Comparison of ENCODE assay signal across 9 mouse cellular contexts in genomic region chr2:152939846-152940245, GRCm38 (mm10). TPM values are rescaled to one million over a fixed set of nuclear protein-coding genes. Genes with fewer than 3 reads are reported as not detected.
A peak's percentile ranks its signal among the peaks of the same experiment; 100 is the strongest.
DNase-seq lines count a peak whose midpoint lies in the region; ATAC-seq lines count a peak whose summit lies in the region.
"Had no signal": no experiment of that assay in that cellular context is flagged by ENCODE, and none has a peak within 500 bp of the region (broad histone marks: within the 10 kb centered on the region; RNA-seq: fewer than 3 reads in every experiment).

No protein-coding gene starts in this region.

- H3K9me3 ChIP-seq in embryonic facial prominence, embryonic 10.5 days = no peaks in the 10 kb centered on the region

- H3K4me1 ChIP-seq in embryonic facial prominence, embryonic 10.5 days = peaks cover 26% of the 10 kb centered on the region

- 16% methylated on average over 4 of the region's 4 CpGs for WGBS in embryonic facial prominence, embryonic 10.5 days

- DNase-seq in cerebellum, adult 18-20 months = peak; percentile 57 to 69
- peak; percentile 57 to 75 for DNase-seq in left cerebral cortex, postnatal 14 days (ENCODE audit: low spot score in 2 of 2)
- DNase-seq in left cerebral cortex, adult 11 months (ENCODE audit: low spot score) = no peak
- DNase-seq in MN1 (ENCODE audit: low spot score) = peak; percentile 48
- peak; percentile 65 for DNase-seq in embryonic facial prominence, embryonic 10.5 days (ENCODE audit: low spot score)
- no peak for DNase-seq in Muller cell, postnatal 12 days (ENCODE audit: inconsistent ontology term)

- no peak overlapping the region for H3K4me3 ChIP-seq in embryonic facial prominence, embryonic 10.5 days

- intact Hi-C loops in left cerebral cortex, postnatal 14 days (cut with DNase I) = no loop called here

- H3K27me3 ChIP-seq in embryonic facial prominence, embryonic 10.5 days (replicated peaks; ENCODE audit: low read depth, poor library complexity, severe bottlenecking) = peaks cover 83% of the 10 kb centered on the region

- no peak for ATAC-seq in cerebellum, adult (ENCODE audit: insufficient number of reproducible peaks, low FRiP score, low TSS enrichment)
- ATAC-seq in megakaryocyte progenitor cell, adult 5-6 weeks (replicated peaks; ENCODE audit: poor library complexity) = peak; percentile 86

- no peaks in the 10 kb centered on the region for H3K36me3 ChIP-seq in embryonic facial prominence, embryonic 10.5 days (replicated peaks)

- no peak overlapping the region for H3K27ac ChIP-seq in embryonic facial prominence, embryonic 10.5 days (replicated peaks)

RNA-seq across cellular contexts. Expression of gene Foxs1, which starts 6.8 kb away (rescaled TPM):
- 1 to 10 TPM; 1.2 to 1.7 TPM for total RNA-seq in left cerebral cortex, postnatal 14 days (2021)
- polyA plus RNA-seq in embryonic facial prominence, embryonic 10.5 days (2016; fragmentation: Nextera tagmentation; extraction: Ambion mirVana) = 0.45 and 0.72 TPM in 2 replicates
- total RNA-seq in megakaryocyte progenitor cell, adult 5-6 weeks (2015) = not detected in 2 replicates
- total RNA-seq in megakaryocyte progenitor cell, adult 5-6 weeks (2017) = not detected in 2 replicates

RNA-seq across cellular contexts. Expression of gene Dusp15, which starts 11.7 kb away (rescaled TPM):
- total RNA-seq in left cerebral cortex, postnatal 14 days (2021) = 10 to 100 TPM; 23.2 to 28.3 TPM
- polyA plus RNA-seq in embryonic facial prominence, embryonic 10.5 days (2016; fragmentation: Nextera tagmentation; extraction: Ambion mirVana) = 0.34 and 0.95 TPM in 2 replicates
- not detected in 2 replicates for total RNA-seq in megakaryocyte progenitor cell, adult 5-6 weeks (2015)
- total RNA-seq in megakaryocyte progenitor cell, adult 5-6 weeks (2017) = not detected in 2 replicates
- polyA plus RNA-seq: heart, embryonic 14.5 days had no signal

RNA-seq across cellular contexts. Expression of gene Ttll9, which starts 22.4 kb away (rescaled TPM):
- 1 to 10 TPM; 3.1 to 3.2 TPM for total RNA-seq in left cerebral cortex, postnatal 14 days (2021)
- polyA plus RNA-seq in embryonic facial prominence, embryonic 10.5 days (2016; fragmentation: Nextera tagmentation; extraction: Ambion mirVana) = 1.3 and 1.8 TPM in 2 replicates
- 1.8 and 2.1 TPM in 2 replicates for total RNA-seq in megakaryocyte progenitor cell, adult 5-6 weeks (2015)
- total RNA-seq in megakaryocyte progenitor cell, adult 5-6 weeks (2017) = 1.6 TPM in 2 replicates

RNA-seq across cellular contexts. Expression of gene Mylk2, which starts 28.7 kb away (rescaled TPM):
- not detected for total RNA-seq in left cerebral cortex, postnatal 14 days (2021)
- 0.05 TPM in 1 of 2 replicates, not detected in the other for polyA plus RNA-seq in embryonic facial prominence, embryonic 10.5 days (2016; fragmentation: Nextera tagmentation; extraction: Ambion mirVana)
- total RNA-seq in megakaryocyte progenitor cell, adult 5-6 weeks (2015) = not detected in 2 replicates
- not detected in 2 replicates for total RNA-seq in megakaryocyte progenitor cell, adult 5-6 weeks (2017)
- polyA plus RNA-seq: heart, embryonic 14.5 days had no signal

Comparison
In these comparisons a context has a peak if more than half of its experiments do, and no peak if none do; other contexts are left out.
1. DNase-seq: peak in cerebellum, adult 18-20 months (2 of 2), left cerebral cortex, postnatal 14 days (2 of 2), MN1 (single experiment) and embryonic facial prominence, embryonic 10.5 days (single experiment); none in left cerebral cortex, adult 11 months (single experiment) and Muller cell, postnatal 12 days (single experiment).
2. RNA of gene Dusp15, which starts 11.7 kb away (total RNA-seq): 23.2 to 28.3 TPM in left cerebral cortex, postnatal 14 days; not detected in megakaryocyte progenitor cell, adult 5-6 weeks; every median in the first group is over 10 times any median in the second.